Mouse (Mus musculus) bone marrow macrophage, adult 2 months (primary cell): ENCODE results near the gene Prr22. TPM values are rescaled to one million over a fixed set of nuclear protein-coding genes. Genes with fewer than 3 reads are reported as not detected.

Experiments
- H3K27ac ChIP-seq: 2 replicates; pipeline ENCODE4 v1.5.1; 2012; ENCODE audit warnings: low read depth, low read length; ENCODE audit not compliant: insufficient read depth
- H3K4me1 ChIP-seq: 2 replicates; pipeline ENCODE4 v1.6.1; 2012; ENCODE audit warnings: low read length; ENCODE audit not compliant: control insufficient read depth, insufficient read depth
- H3K4me3 ChIP-seq: 2 replicates; pipeline ENCODE4 v1.5.1; 2012; ENCODE audit warnings: mild to moderate bottlenecking, low read length, moderate library complexity; ENCODE audit not compliant: insufficient read depth
- CTCF ChIP-seq: IDR thresholded peaks from 2 replicates; pipeline ENCODE4 v1.5.1; 2012; ENCODE audit warnings: low read depth, mild to moderate bottlenecking, low read length, moderate library complexity
- POLR2A ChIP-seq: IDR thresholded peaks from 2 replicates; pipeline ENCODE4 v1.6.1; 2012; ENCODE audit warnings: mild to moderate bottlenecking, low read depth, low read length, borderline replicate concordance
- polyA plus RNA-seq: library from polyadenylated mRNA; stranded (reverse); fragments of >200 nt; gene quantifications from 2 replicates; pipeline ENCODE4 v1.2.4, GENCODE M21; 2012; ENCODE audit not compliant: missing spikeins, insufficient read depth, insufficient read length

Gene Prr22
- polyA plus RNA-seq, 1 experiment = not detected

- Histone ChIP-seq H3K27ac (no peak overlapping the region), H3K4me3 (no peak overlapping the region), H3K4me1 (peaks cover 2% of the 10 kb centered on the region; the same call in 1 of the 2 replicates)
- no peak for TF ChIP-seq POLR2A
- no peak for TF ChIP-seq CTCF
Measured at GRCm38 (mm10) chr17:56759261-56759660, 10.8 kb upstream of the Prr22 start.

GRCm38 (mm10) chr17:56761077-56761476 is 9.0 kb upstream of the Prr22 start:
- Histone ChIP-seq H3K27ac (no peak overlapping the region), H3K4me3 (no peak overlapping the region), H3K4me1 (peaks cover 2% of the 10 kb centered on the region; the same call in 1 of the 2 replicates)
- no peak for TF ChIP-seq POLR2A
- TF ChIP-seq CTCF = no peak

GRCm38 (mm10) chr17:56761991-56762410 is 8.0 kb upstream of the Prr22 start:
- Histone ChIP-seq H3K27ac (0 out of 2 replicates have a peak overlapping the region, but pooled peaks have one; percentile 32), H3K4me1 (peaks cover 2% of the 10 kb centered on the region; the same call in 1 of the 2 replicates), H3K4me3 (peak overlapping the region; percentile 66)
- no peak for TF ChIP-seq POLR2A
- no peak for TF ChIP-seq CTCF

- Histone ChIP-seq H3K4me1 (peaks cover 2% of the 10 kb centered on the region; the same call in 1 of the 2 replicates), H3K27ac (no peak overlapping the region), H3K4me3 (no peak overlapping the region)
- TF ChIP-seq POLR2A (no peak), CTCF (peak; percentile 26; the same call in 1 of the 2 replicates)
Measured at GRCm38 (mm10) chr17:56762769-56763731, 7.0 kb upstream of the Prr22 start.

GRCm38 (mm10) chr17:56763741-56764250 is 6.3 kb upstream of the Prr22 start:
- Histone ChIP-seq H3K4me1 (peaks cover 2% of the 10 kb centered on the region; the same call in 1 of the 2 replicates), H3K4me3 (peak overlapping the region; percentile 97), H3K27ac (0 out of 2 replicates have a peak overlapping the region, but pooled peaks have one; percentile 53)
- TF ChIP-seq CTCF = no peak
- TF ChIP-seq POLR2A = no peak

GRCm38 (mm10) chr17:56764474-56765354 is 5.3 kb upstream of the Prr22 start, which contains the start of gene Dus3l:
Dus3l (plus strand) TSS chr17:56764757.
- H3K4me1 ChIP-seq = peaks cover 2% of the 10 kb centered on the region; the same call in 1 of the 2 replicates

GRCm38 (mm10) chr17:56765431-56765830 is 4.6 kb upstream of the Prr22 start:
- Histone ChIP-seq H3K4me1 (peaks cover 2% of the 10 kb centered on the region; the same call in 1 of the 2 replicates), H3K4me3 (peak overlapping the region; percentile 97), H3K27ac (peak overlapping the region; percentile 94; the same call in 1 of the 2 replicates)
- TF ChIP-seq POLR2A (no peak), CTCF (no peak)

More at GRCm38 (mm10) chr17:56764474-56765354, 5.3 kb upstream of the Prr22 start, which contains the start of gene Dus3l:
- Histone ChIP-seq H3K27ac (peak within 1 kb of the TSS; percentile 94), H3K4me3 (peak within 1 kb of the TSS; percentile 97)
- no peak for TF ChIP-seq CTCF
- TF ChIP-seq POLR2A = peak; percentile 79; the same call in 1 of the 2 replicates

GRCm38 (mm10) chr17:56766631-56767405 is 3.2 kb upstream of the Prr22 start:
- TF ChIP-seq CTCF (no peak), POLR2A (no peak)
- Histone ChIP-seq H3K27ac (no peak overlapping the region), H3K4me1 (peaks cover 2% of the 10 kb centered on the region; the same call in 1 of the 2 replicates), H3K4me3 (no peak overlapping the region)
